Mouse (Mus musculus): ENCODE measurements around the gene Snapc3. TPM values are rescaled to one million over a fixed set of nuclear protein-coding genes. Genes with fewer than 3 reads are reported as not detected.
A peak's percentile ranks its signal among the peaks of the same experiment; 100 is the strongest.
"Not testable (repeated sequence)": the region's sequence is repeated elsewhere in the genome, so short reads cannot be mapped to it uniquely, and the experiment has no call there.

The Snapc3 gene
- polyA plus RNA-seq, 1 experiment from 2014 or later: 75.3 TPM

DNA sequence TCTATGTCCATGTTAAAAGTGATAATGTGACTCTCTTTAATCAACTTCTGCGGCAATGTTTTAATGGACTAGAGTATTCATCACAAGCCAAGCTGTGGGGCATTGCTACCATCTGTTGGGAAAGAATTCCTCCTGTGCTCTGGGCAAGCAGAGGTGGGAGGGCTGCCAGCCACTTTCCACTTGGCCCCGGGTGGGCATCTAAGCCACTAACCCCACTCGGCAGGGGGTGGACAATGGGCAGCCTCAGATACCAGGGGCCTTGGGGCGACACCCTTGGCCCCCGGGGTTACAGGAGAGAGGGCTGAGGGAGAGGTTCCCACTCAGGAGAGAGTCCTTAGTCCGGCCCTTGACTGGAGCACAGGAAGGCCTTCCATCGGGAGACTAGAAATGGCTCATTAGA lies 50.1 kb downstream of the Snapc3 start:
- no peak overlapping the region for H3K4me2 ChIP-seq
- no peaks in the 10 kb centered on the region for H3K27me3 ChIP-seq (replicated peaks)
- WGBS: 83% methylated on average over 7 of the region's 7 CpGs
- no peak overlapping the region for H3K4me3 ChIP-seq
- H3K4me1 ChIP-seq: 0 out of 2 replicates have a peak, but pooled peaks cover 4% of the 10 kb centered on the region
- H3K9ac ChIP-seq: no peak overlapping the region
- no peaks in the 10 kb centered on the region for H3K9me3 ChIP-seq
- ATAC-seq (replicated peaks): peak; percentile 62; the same call in 1 of the 2 replicates
- H3K36me3 ChIP-seq (replicated peaks): peaks cover 44% of the 10 kb centered on the region
- H3K27ac ChIP-seq: peak overlapping the region; percentile 38; the same call in 1 of the 2 replicates

DNA sequence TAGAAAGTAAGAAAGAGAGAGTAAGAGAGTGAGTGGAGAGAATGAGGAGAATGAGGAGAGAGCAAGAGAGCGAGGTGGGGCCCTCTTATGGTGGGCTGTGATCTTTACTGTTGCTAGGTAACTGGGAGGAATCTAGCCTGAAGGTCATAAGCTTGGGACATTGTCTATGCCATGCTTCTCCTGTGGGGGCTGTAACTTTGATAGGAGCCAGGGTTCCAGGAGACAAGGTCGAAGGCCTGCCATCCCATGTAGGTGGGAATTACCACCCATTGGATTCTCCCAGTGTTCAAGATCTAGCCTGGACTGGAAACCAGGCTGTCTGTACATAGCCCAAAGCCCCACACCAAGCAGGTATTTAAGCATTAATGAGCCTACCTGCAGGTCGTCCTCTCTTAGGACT lies 50.7 kb downstream of the Snapc3 start:
- WGBS: 55% methylated on average over 3 of the region's 3 CpGs
- H3K36me3 ChIP-seq (replicated peaks): peaks cover 42% of the 10 kb centered on the region
- H3K27me3 ChIP-seq (replicated peaks): no peaks in the 10 kb centered on the region
- H3K4me1 ChIP-seq: 0 out of 2 replicates have a peak, but pooled peaks cover 4% of the 10 kb centered on the region
- no peaks in the 10 kb centered on the region for H3K9me3 ChIP-seq
- H3K9ac ChIP-seq: no peak overlapping the region
- 0 out of 2 replicates have a peak overlapping the region, but pooled peaks have one; percentile 38 for H3K27ac ChIP-seq
- peak; percentile 57; the same call in 1 of the 2 replicates for ATAC-seq (replicated peaks)
- no peak overlapping the region for H3K4me2 ChIP-seq
- H3K4me3 ChIP-seq: no peak overlapping the region

DNA sequence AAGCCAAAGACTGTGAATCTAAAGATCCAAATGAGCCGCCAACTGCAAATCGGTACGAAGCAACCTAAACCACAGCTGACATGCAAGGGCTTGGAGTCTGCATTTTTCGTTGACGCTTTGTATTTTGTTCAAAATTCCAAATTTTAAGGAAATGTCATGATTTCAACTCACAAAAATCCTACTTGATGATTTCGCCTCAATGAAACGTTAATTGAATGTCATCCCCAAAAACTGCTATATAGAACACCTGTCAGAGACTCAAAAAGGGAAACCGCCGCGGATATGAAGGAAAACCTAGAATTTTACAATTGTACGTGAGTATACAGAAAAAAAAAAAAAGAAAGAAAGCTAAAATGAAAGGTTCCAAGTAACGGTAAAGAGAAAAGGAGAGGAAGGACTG lies 67.7 kb downstream of the Snapc3 start:
- Histone ChIP-seq H3K36me3 (replicated peaks) (peaks cover 6% of the 10 kb centered on the region; the same call in 1 of the 2 replicates), H3K27ac (peak overlapping the region; percentile 100), H3K4me3 (peak overlapping the region; percentile 96), H3K4me1 (peaks cover 27% of the 10 kb centered on the region), H3K9ac (peak overlapping the region; percentile 86), H3K27me3 (replicated peaks) (no peaks in the 10 kb centered on the region), H3K9me3 (no peaks in the 10 kb centered on the region), H3K4me2 (peak overlapping the region; percentile 50)
- no peak for ATAC-seq (replicated peaks)
- 14% methylated on average over 12 of the region's 12 CpGs for WGBS

DNA sequence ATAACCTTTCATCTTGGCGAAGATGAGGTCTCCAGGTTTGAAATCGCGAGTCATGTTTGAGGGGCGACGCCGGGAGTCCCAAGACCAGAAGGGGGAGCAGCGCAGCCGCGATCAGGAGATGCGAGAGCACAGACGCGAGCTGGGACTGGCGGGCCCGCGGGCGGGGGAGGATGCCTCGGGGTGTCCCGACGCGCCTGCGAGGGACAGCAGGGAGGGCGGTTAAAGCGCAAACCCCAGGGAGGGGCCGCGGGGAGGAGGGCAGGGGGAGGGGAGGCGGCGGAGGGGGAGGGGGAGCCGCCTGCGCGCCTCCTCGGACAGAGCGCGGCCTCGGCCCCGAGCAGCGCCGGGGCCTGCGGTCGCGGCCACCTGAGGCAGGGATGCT lies 68.2 kb downstream of the Snapc3 start:
- peak overlapping the region; percentile 86 for H3K9ac ChIP-seq
- H3K4me3 ChIP-seq: peak overlapping the region; percentile 96
- H3K27me3 ChIP-seq (replicated peaks): no peaks in the 10 kb centered on the region
- peaks cover 6% of the 10 kb centered on the region; the same call in 1 of the 2 replicates for H3K36me3 ChIP-seq (replicated peaks)
- peaks cover 27% of the 10 kb centered on the region for H3K4me1 ChIP-seq
- ATAC-seq (replicated peaks): peak; percentile 79
- H3K27ac ChIP-seq: peak overlapping the region; percentile 100
- no peaks in the 10 kb centered on the region for H3K9me3 ChIP-seq
- H3K4me2 ChIP-seq: peak overlapping the region; percentile 50
- WGBS: under 1% methylated on average over 33 of the region's 40 CpGs

DNA sequence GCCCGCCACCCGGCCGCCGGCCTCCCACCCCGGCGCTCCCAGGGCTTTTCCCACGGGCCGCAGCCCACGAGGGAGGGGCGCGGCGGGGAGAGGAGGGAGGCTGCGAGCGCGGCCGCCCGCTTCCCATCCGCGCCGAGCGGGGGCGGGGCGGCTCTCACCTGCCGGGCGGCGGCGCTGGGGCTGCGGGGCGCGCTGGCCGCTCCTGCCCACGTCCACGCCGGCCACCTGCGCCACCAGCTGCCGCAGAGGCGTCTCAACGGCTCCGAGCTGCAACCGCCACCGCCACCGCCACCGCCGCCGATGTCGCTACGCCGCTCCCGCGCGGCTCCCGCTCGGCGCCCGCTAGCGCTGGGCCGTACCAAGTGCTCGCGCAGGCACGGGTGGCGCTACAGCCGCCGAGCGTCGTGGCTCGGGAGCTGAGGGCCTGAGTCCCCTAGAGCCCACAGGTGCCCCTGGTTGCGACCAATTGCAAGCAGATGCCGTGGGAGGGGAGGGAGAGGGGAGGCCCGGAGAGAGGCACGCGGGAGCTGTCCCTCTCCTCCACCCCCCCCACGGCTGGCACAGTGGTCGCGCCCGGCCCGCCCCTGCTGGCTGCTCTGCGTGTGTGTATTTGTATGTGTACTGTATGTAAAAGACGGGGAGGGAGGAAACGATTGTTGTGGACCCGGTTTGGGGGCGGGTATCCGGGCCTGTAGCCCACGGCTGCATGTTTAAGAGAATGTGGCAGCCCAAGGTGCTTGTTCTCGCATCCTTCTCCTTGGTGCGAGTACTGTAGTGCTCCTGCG lies 68.8 kb downstream of the Snapc3 start, which contains the start of gene Psip1:
Gene Psip1 (minus strand): TSS at position 343 of the 785 bp plus-strand sequence.
- Histone ChIP-seq H3K4me3 (peak within 1 kb of the TSS; percentile 96), H3K27me3 (replicated peaks) (no peaks in the 10 kb centered on the region), H3K36me3 (replicated peaks) (peaks cover 6% of the 10 kb centered on the region; the same call in 1 of the 2 replicates), H3K27ac (peak within 1 kb of the TSS; percentile 100), H3K9ac (peak within 1 kb of the TSS; percentile 86), H3K4me1 (peaks cover 27% of the 10 kb centered on the region), H3K9me3 (no peaks in the 10 kb centered on the region), H3K4me2 (peak within 1 kb of the TSS; percentile 50)
- ATAC-seq (replicated peaks): peak; percentile 95
- WGBS: under 1% methylated on average over 70 of the region's 86 CpGs

DNA sequence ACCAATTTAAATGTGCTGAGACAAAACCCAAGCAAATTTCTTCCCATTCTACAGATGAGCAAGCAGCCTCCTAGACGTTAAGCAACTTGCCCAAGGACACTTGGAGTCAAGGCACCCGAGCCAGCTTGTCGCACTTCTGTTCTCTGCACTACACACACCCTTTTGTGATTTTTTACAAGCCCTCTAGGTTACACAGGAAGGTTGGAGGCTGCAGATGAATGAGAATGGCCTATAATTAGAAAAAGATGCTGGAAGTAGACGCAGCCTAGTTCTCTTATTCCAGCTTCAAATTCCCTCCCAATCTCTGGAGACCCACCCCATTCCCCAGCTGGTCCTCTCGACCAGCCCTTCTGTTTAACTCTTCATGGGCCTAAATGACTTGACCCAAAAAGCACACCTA lies 71.6 kb downstream of the Snapc3 start:
- Histone ChIP-seq H3K9ac (no peak overlapping the region), H3K4me1 (peaks cover 15% of the 10 kb centered on the region), H3K36me3 (replicated peaks) (no peaks in the 10 kb centered on the region), H3K4me3 (no peak overlapping the region), H3K27me3 (replicated peaks) (no peaks in the 10 kb centered on the region), H3K4me2 (no peak overlapping the region), H3K9me3 (no peaks in the 10 kb centered on the region), H3K27ac (no peak overlapping the region)
- ATAC-seq (replicated peaks): no peak
- WGBS: 26% methylated on average over 5 of the region's 5 CpGs

DNA sequence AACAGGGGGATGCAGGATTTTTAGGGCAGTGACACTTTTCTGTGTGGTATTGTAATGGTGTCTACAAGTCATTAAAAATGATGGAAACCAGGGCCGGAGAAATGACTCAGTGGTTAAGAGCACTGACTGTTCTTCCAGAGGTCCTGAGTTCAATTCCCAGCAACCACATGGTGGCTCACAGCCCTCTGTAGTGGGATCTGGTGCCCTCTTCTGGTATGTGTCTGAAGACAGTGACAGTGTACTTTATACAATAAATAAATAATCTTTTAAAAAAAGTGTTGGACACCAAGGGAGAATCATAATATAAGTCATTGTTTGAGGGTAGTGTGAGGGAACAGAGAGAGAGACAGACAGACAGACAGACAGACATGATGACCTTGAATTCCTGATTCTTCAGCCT lies 75.6 kb downstream of the Snapc3 start:
- 100% methylated on average over 1 of the region's 1 CpGs for WGBS
- Histone ChIP-seq H3K36me3 (replicated peaks) (no peaks in the 10 kb centered on the region), H3K9me3 (no peaks in the 10 kb centered on the region), H3K27ac (no peak overlapping the region), H3K27me3 (replicated peaks) (no peaks in the 10 kb centered on the region), H3K9ac (no peak overlapping the region), H3K4me2 (no peak overlapping the region), H3K4me3 (no peak overlapping the region), H3K4me1 (no peaks in the 10 kb centered on the region)
- no peak for ATAC-seq (replicated peaks)

DNA sequence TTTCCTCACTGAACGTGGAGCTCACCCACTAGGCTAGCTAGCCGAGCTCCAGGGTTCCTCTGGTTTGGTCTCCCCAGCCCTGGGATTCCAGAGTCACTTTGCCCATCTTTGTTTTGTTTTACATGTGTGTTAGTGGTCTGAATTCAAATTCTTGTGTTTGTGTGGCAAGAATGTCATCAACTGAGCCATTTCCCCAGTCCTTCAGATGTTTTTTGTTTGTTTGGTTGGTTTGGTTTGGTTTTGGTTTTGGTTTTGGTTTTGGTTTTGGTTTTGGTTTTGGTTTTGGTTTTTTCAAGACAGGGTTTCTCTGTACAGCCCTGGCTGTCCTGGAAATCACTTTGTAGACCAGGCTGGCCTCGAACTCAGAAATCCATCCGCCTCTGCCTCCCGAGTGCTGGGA lies 79.5 kb downstream of the Snapc3 start:
- H3K9me3 ChIP-seq; H3K27me3 ChIP-seq (replicated peaks); H3K4me3 ChIP-seq; H3K4me2 ChIP-seq; ATAC-seq (replicated peaks); H3K27ac ChIP-seq; H3K36me3 ChIP-seq (replicated peaks); H3K9ac ChIP-seq; H3K4me1 ChIP-seq: not testable (repeated sequence)
- WGBS: 91% methylated on average over 5 of the region's 5 CpGs

DNA sequence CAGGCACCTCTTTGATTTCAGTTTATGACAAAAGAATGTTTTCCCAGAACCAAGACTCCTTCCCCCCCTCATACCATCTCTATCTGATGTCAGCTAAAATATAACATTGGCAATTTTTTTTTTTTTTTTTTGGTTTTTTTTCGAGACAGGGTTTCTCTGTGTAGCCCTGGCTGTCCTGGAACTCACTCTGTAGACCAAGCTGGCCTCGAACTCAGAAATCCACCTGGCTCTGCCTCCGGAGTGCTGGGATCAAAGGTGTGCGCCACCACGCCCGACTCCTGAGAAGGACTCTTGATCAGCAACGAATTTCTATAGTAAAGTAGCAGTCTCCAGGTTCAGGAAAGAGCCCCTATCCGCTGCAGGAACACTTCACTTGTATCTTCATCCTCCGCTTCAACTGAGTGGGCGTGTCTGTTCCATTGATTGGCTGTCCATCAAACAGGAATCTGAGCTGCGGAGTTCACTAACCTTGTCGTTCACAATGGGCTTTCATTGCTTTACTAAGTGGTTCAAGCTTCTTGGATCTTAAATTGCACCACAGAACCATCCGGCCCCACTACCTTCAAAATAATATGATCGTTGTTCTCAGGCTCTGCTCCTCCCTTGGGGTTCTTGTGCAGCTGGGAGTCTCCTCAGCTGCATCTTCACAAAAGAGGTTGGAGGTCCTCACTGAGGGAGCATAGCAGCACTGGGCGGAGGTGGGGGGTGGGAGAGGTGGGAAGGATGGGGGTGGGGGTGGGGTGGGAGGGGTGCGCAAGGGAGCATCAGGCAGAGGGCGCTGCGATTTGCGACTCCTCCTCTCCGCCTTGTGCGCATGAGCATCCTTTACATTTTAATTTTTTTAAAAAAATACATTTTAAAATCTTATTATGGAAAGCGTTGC lies 82.9 kb downstream of the Snapc3 start:
- H3K4me1 ChIP-seq: peaks cover 5% of the 10 kb centered on the region
- peak overlapping the region; percentile 84 for H3K27ac ChIP-seq
- no peaks in the 10 kb centered on the region for H3K27me3 ChIP-seq (replicated peaks)
- ATAC-seq (replicated peaks): peak; percentile 93
- no peaks in the 10 kb centered on the region for H3K36me3 ChIP-seq (replicated peaks)
- H3K9me3 ChIP-seq: no peaks in the 10 kb centered on the region
- 4% methylated on average over 22 of the region's 22 CpGs for WGBS
- peak overlapping the region; percentile 52 for H3K9ac ChIP-seq
- peak overlapping the region; percentile 61 for H3K4me2 ChIP-seq
- H3K4me3 ChIP-seq: peak overlapping the region; percentile 47

DNA sequence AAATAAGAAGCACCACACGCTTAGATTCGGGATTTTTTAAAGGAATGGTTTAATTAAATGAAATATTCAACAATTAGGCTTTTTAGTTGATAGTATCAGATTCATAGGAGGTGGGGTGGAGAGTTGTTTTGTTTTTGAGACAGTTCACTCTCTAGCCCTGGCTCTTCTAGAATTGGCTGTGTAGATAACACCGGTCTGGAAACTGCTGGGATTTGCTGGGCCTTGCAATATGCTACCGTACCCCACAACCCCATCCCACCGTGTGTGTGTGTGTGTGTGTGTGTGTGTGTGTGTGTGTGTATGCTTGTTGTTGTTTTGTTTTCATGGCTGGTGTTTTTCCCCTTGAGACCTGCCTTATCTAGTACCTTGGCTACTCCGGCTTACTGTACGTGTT lies 83.5 kb downstream of the Snapc3 start:
- Histone ChIP-seq H3K36me3 (replicated peaks) (no peaks in the 10 kb centered on the region), H3K27me3 (replicated peaks) (no peaks in the 10 kb centered on the region), H3K27ac (peak overlapping the region; percentile 84), H3K4me2 (peak overlapping the region; percentile 61), H3K4me3 (peak overlapping the region; percentile 47), H3K4me1 (peaks cover 5% of the 10 kb centered on the region), H3K9ac (no peak overlapping the region), H3K9me3 (no peaks in the 10 kb centered on the region)
- 23% methylated on average over 7 of the region's 7 CpGs for WGBS
- peak; percentile 86 for ATAC-seq (replicated peaks)

DNA sequence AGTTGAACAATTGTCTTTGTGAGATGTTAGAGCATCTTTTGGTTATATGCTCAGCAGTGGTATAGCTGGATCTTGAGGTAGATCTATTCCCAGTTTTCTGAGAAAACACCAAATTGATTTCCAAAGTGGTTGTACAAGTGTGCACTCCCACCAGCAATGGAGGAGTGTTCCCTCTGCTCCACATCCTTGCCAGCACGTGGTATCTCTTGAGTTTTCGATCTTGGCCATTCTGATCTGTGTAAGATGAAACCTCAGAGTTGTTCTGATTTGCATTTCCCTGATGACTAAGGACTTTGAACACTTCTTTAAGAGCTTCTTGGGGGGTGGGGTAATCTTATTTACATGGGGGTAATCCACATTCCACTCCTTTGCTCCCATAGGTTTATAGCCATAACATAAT lies 92.1 kb downstream of the Snapc3 start:
- H3K4me1 ChIP-seq: no peaks in the 10 kb centered on the region

DNA sequence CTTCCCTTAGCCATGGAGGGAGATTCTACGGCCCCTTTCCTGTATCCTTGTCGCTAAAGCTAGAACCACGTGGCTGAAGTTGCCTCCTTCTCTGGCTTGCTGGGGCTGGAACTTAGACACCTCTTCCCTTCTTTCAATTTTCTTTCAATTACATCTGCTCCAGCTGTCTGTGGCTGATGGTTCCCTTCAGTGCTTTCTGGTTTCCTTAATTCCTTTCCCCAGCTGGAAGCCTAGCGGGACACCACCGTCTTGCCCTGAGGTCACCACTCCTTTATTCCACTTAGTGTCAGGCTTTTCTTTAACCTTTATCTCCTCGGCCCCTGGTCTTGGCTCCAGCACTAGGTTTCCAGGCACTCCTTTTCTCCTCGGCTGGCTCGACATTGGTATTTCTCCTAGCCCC lies 93.6 kb downstream of the Snapc3 start:
- Histone ChIP-seq H3K4me1 (no peaks in the 10 kb centered on the region), H3K4me2 (no peak overlapping the region), H3K27me3 (replicated peaks) (no peaks in the 10 kb centered on the region), H3K27ac (no peak overlapping the region), H3K4me3 (no peak overlapping the region), H3K36me3 (replicated peaks) (no peaks in the 10 kb centered on the region), H3K9ac (no peak overlapping the region), H3K9me3 (no peaks in the 10 kb centered on the region)
- 29% methylated on average over 8 of the region's 8 CpGs for WGBS
- no peak for ATAC-seq (replicated peaks)

More for the DNA sequence above, 92.1 kb downstream of the Snapc3 start:
- Histone ChIP-seq H3K4me3 (no peak overlapping the region), H3K4me2 (no peak overlapping the region), H3K27me3 (replicated peaks) (no peaks in the 10 kb centered on the region), H3K27ac (no peak overlapping the region), H3K9me3 (no peaks in the 10 kb centered on the region), H3K9ac (no peak overlapping the region), H3K36me3 (replicated peaks) (no peaks in the 10 kb centered on the region)
- 37% methylated on average over 2 of the region's 2 CpGs for WGBS
- ATAC-seq (replicated peaks): no peak

Data from midbrain, embryonic 15.5 days (tissue).